Mouse (Mus musculus): ENCODE measurements at regions not wholly inside any gene's neighbourhood (a gene's known extent, or its start where the extent isn't known, plus 50 kb on each side); places are given as distances from the start of the nearest gene placed in this dataset.
"Not testable (repeated sequence)": the region's sequence is repeated elsewhere in the genome, so short reads cannot be mapped to it uniquely, and the experiment has no call there.

DNA sequence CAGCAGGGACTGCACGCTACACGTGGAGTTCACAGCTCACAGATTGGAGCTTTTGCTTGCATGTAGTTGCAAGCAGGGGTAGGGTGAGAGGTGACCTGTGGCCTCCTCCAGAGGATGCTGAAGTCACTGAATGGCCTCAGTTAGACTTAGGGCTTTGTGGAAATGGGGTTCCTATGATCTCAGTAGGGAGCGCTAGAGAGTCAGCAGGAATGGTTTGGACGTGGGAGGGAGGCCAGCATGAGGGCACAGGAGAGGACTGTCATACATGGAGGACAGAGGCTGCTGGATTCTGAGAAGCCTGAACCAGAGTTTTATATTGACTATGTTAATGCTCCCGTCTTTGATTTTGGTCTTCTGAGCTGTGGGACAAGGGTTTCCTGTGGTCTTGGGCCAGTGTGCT is 85.5 kb downstream of the Cryaa start:
- Histone ChIP-seq H3K4me2 (ENCODE audit: low read depth) (no peak overlapping the region), H3ac (ENCODE audit: control insufficient read depth, insufficient read length) (no peak overlapping the region), H3K4me3 (no peak overlapping the region), H3K79me2 (ENCODE audit: control insufficient read depth, insufficient read depth) (no peaks in the 10 kb centered on the region), H3K27me3 (ENCODE audit: control insufficient read depth, insufficient read depth, insufficient read length) (no peaks in the 10 kb centered on the region), H3K36me3 (ENCODE audit: control insufficient read depth, insufficient read depth) (no peaks in the 10 kb centered on the region)
- TF ChIP-seq SRF (IDR thresholded peaks at IDR 0.05; ENCODE audit: control insufficient read depth, insufficient read length, low read depth) (no peak), E2F4 (IDR thresholded peaks at IDR 0.05; ENCODE audit: insufficient read depth) (no peak), POLR2A (IDR thresholded peaks at IDR 0.05; ENCODE audit: insufficient read length, low read depth) (no peak), REST (IDR thresholded peaks at IDR 0.05; ENCODE audit: insufficient read depth, insufficient read length) (no peak)

- no peak overlapping the region for H3K4me2 ChIP-seq (ENCODE audit: low read depth)
- H3K79me2 ChIP-seq (ENCODE audit: control insufficient read depth, insufficient read depth) = no peaks in the 10 kb centered on the region
- no peaks in the 10 kb centered on the region for H3K27me3 ChIP-seq (ENCODE audit: control insufficient read depth, insufficient read depth, insufficient read length)
- no peak for TF ChIP-seq MAX (IDR thresholded peaks at IDR 0.05; ENCODE audit: low read depth)
- no peak for TF ChIP-seq REST (IDR thresholded peaks at IDR 0.05; ENCODE audit: insufficient read depth, insufficient read length)
- TF ChIP-seq USF1 (IDR thresholded peaks at IDR 0.05; ENCODE audit: low read depth) = no peak
- no peak for TF ChIP-seq MYOD1 (IDR thresholded peaks at IDR 0.05; ENCODE audit: control insufficient read depth in 1 of 3, insufficient read length in 2 of 3, low read depth in 2 of 3)
- no peak for TF ChIP-seq SRF (IDR thresholded peaks at IDR 0.05; ENCODE audit: control insufficient read depth, insufficient read length, low read depth)
- TF ChIP-seq POLR2A (IDR thresholded peaks at IDR 0.05; ENCODE audit: insufficient read length, low read depth) = no peak
- TF ChIP-seq MYOG (IDR thresholded peaks at IDR 0.05; ENCODE audit: control insufficient read depth in 1 of 3, insufficient read depth in 1 of 3, insufficient read length in 2 of 3, low read depth in 2 of 3) = peak in 1 of 3 experiments; percentile 3
- no peak overlapping the region for H3ac ChIP-seq (ENCODE audit: control insufficient read depth, insufficient read length)
- H3K4me3 ChIP-seq = no peak overlapping the region
- no peaks in the 10 kb centered on the region for H3K36me3 ChIP-seq (ENCODE audit: control insufficient read depth, insufficient read depth)
Measured at GRCm38 (mm10) chr17:31766779-31767697, 88.6 kb downstream of the Sik1 start.

GRCm38 (mm10) chr17:31772201-31772820 is 83.3 kb downstream of the Sik1 start:
- H3K79me2 ChIP-seq (ENCODE audit: control insufficient read depth, insufficient read depth) = no peaks in the 10 kb centered on the region
- H3K4me2 ChIP-seq (ENCODE audit: low read depth) = no peak overlapping the region
- H3ac ChIP-seq (ENCODE audit: control insufficient read depth, insufficient read length) = no peak overlapping the region
- no peaks in the 10 kb centered on the region for H3K27me3 ChIP-seq (ENCODE audit: control insufficient read depth, insufficient read depth, insufficient read length)
- H3K4me3 ChIP-seq = no peak overlapping the region
- TF ChIP-seq MYOD1 (IDR thresholded peaks at IDR 0.05; ENCODE audit: control insufficient read depth in 1 of 3, insufficient read length in 2 of 3, low read depth in 2 of 3) (peak in 2 of 3 experiments; percentile 16 to 51), REST (IDR thresholded peaks at IDR 0.05; ENCODE audit: insufficient read depth, insufficient read length) (no peak)
- H3K36me3 ChIP-seq (ENCODE audit: control insufficient read depth, insufficient read depth) = no peaks in the 10 kb centered on the region

- H3ac ChIP-seq (ENCODE audit: control insufficient read depth, insufficient read length); H3K36me3 ChIP-seq (ENCODE audit: control insufficient read depth, insufficient read depth); H3K4me2 ChIP-seq (ENCODE audit: low read depth); H3K27me3 ChIP-seq (ENCODE audit: control insufficient read depth, insufficient read depth, insufficient read length); H3K4me3 ChIP-seq; H3K79me2 ChIP-seq (ENCODE audit: control insufficient read depth, insufficient read depth): not testable (repeated sequence)
Measured at GRCm38 (mm10) chr17:31773882-31774281, 81.7 kb downstream of the Sik1 start.

- Histone ChIP-seq H3K4me3 (no peak overlapping the region), H3K36me3 (ENCODE audit: control insufficient read depth, insufficient read depth) (no peaks in the 10 kb centered on the region), H3ac (ENCODE audit: control insufficient read depth, insufficient read length) (no peak overlapping the region), H3K27me3 (ENCODE audit: control insufficient read depth, insufficient read depth, insufficient read length) (no peaks in the 10 kb centered on the region), H3K4me2 (ENCODE audit: low read depth) (no peak overlapping the region), H3K79me2 (ENCODE audit: control insufficient read depth, insufficient read depth) (no peaks in the 10 kb centered on the region)
- no peak for TF ChIP-seq POLR2AphosphoS2 (IDR thresholded peaks at IDR 0.05; ENCODE audit: insufficient read length, low read depth)
- TF ChIP-seq MYOG (IDR thresholded peaks at IDR 0.05; ENCODE audit: control insufficient read depth in 1 of 3, insufficient read depth in 1 of 3, insufficient read length in 2 of 3, low read depth in 2 of 3) = peak in 1 of 3 experiments; percentile 51
- TF ChIP-seq MYOD1 (IDR thresholded peaks at IDR 0.05; ENCODE audit: control insufficient read depth in 1 of 3, insufficient read length in 2 of 3, low read depth in 2 of 3) = peak in 2 of 3 experiments; percentile 24 to 77
- no peak for TF ChIP-seq POLR2A (IDR thresholded peaks at IDR 0.05; ENCODE audit: insufficient read length, low read depth)
Measured at GRCm38 (mm10) chr17:31775037-31775436, 80.6 kb downstream of the Sik1 start.

- Histone ChIP-seq H3K27me3 (ENCODE audit: control insufficient read depth, insufficient read depth, insufficient read length) (no peaks in the 10 kb centered on the region), H3ac (ENCODE audit: control insufficient read depth, insufficient read length) (no peak overlapping the region), H3K4me2 (ENCODE audit: low read depth) (no peak overlapping the region), H3K79me2 (ENCODE audit: control insufficient read depth, insufficient read depth) (no peaks in the 10 kb centered on the region), H3K4me3 (no peak overlapping the region), H3K36me3 (ENCODE audit: control insufficient read depth, insufficient read depth) (no peaks in the 10 kb centered on the region)
- no peak for TF ChIP-seq E2F4 (IDR thresholded peaks at IDR 0.05; ENCODE audit: insufficient read depth)
- no peak for TF ChIP-seq REST (IDR thresholded peaks at IDR 0.05; ENCODE audit: insufficient read depth, insufficient read length)
- TF ChIP-seq MYOG (IDR thresholded peaks at IDR 0.05; ENCODE audit: control insufficient read depth in 1 of 3, insufficient read depth in 1 of 3, insufficient read length in 2 of 3, low read depth in 2 of 3) = no peak
- TF ChIP-seq POLR2A (IDR thresholded peaks at IDR 0.05; ENCODE audit: insufficient read length, low read depth) = no peak
- TF ChIP-seq MAX (IDR thresholded peaks at IDR 0.05; ENCODE audit: low read depth) = no peak
- no peak for TF ChIP-seq USF1 (IDR thresholded peaks at IDR 0.05; ENCODE audit: low read depth)
- no peak for TF ChIP-seq CEBPB (IDR thresholded peaks at IDR 0.05; ENCODE audit: insufficient read depth, poor library complexity, severe bottlenecking)
- no peak for TF ChIP-seq MYOD1 (IDR thresholded peaks at IDR 0.05; ENCODE audit: control insufficient read depth in 1 of 3, insufficient read length in 2 of 3, low read depth in 2 of 3)
- TF ChIP-seq SRF (IDR thresholded peaks at IDR 0.05; ENCODE audit: control insufficient read depth, insufficient read length, low read depth) = no peak
- no peak for TF ChIP-seq TCF3 (IDR thresholded peaks at IDR 0.05; ENCODE audit: insufficient read length, low read depth)
Measured at GRCm38 (mm10) chr17:31775966-31776365, 79.6 kb downstream of the Sik1 start.

All from myocyte (in vitro differentiated cells).